Mouse (Mus musculus) ZHBTc4 (cell line): Measurements from ENCODE around the gene Lrtm1.
A peak's percentile ranks its signal among the peaks of the same experiment; 100 is the strongest.

Source experiments
- DNase-seq: peaks from one replicate; pipeline ENCODE4 v3.0.0-alpha.2; 2011; ENCODE audit warnings: low read depth, low spot score

Gene Lrtm1

DNA sequence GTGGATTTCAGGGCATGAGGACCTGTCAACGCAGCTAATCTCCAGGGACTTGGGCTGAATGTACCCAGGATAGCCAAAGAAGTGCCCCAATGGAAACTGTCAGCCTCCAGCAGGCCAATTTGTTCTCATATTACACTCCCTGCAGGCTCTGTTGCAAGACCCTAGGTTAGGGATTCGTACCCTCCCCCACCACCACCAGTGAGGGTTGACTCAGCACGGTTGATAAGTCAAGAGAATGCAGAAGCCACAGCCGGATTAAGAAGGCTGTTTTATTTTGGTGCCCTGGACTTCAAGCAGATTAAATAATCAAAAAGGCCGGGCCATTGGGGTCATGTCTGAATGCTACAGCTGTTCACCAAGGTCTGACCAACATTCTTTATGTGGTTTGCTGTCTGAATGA lies at the start of gene Lrtm1:
Gene Lrtm1, plus strand, starts transcription at position 326 of the 400 bp plus-strand sequence.
- DNase-seq = no peak

DNA sequence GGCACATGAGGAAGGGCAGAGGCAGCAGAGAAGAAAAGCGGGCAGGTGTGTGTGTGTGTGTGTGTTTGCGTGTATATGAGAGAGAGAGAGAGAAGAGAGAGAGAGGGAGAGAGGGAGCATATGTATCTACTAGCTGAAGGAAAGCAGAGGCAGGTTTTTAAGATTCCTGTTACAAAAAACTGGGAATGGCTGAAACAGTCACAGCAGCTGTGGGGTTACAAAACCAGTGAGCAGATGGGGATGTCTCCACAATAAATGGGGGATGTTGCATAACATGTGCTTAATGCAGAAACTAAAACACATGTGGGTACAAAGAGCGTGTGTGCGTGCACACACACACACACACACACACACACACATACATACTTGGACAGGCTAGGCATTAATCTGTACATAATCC lies 48.8 kb upstream of the Lrtm1 start:
- no peak for DNase-seq

DNA sequence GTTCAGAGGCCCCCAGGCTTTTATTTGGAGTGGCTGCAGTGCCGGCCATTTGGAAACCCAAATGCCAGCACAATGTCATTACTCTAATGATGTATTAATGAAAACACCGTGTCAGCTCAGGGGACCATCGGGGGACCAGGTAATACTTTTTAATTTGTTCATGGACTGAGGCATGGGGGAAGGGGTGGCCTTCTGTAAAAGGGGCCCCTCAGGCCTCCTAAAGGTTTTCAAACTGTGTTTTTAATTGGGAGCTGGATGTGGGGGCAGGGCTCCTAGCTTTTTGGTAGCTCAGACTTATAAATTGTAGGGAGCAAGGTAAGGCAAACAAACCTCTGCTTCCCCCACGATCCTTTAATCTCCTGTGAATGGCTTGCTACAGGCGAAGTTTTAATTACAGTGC lies 45.4 kb upstream of the Lrtm1 start:
- DNase-seq = no peak

DNA sequence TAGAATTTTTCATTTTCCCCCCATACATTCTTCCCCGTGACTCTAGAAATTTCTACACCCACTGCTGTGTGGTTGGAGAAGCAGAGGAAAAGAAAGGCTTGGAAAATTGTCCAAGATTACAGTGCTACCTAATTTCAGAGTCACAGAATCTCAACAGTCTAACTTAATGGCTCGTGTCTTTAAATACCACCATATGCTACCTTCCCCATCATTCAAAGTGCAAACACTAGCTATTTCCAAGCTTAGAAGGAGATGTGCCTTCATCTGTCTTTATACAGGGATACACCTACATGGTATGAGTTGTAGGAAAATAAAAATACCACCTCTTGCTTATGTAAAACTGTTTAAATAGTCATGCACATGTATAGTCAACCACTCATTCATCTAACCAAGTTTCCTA lies 38.8 kb upstream of the Lrtm1 start:
- DNase-seq = no peak

DNA sequence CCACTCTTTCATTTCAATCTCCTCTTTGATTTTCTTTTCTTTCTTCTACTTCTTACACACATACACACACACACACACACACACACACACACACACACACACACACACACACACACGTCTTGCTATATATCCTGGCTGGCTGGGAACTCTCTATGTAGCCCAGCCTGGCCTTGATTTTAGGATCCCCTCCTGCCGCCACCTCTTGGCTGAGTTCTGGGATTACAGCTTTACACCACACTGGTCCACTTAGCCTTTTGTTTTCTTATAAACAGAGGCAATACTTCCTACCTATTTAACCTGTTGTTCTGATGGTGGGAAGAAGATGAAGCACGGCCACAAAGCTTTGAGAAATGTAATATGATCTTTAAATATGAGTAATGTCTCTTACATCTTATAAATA lies 37.5 kb upstream of the Lrtm1 start:
- peak; percentile 9 for DNase-seq

DNA sequence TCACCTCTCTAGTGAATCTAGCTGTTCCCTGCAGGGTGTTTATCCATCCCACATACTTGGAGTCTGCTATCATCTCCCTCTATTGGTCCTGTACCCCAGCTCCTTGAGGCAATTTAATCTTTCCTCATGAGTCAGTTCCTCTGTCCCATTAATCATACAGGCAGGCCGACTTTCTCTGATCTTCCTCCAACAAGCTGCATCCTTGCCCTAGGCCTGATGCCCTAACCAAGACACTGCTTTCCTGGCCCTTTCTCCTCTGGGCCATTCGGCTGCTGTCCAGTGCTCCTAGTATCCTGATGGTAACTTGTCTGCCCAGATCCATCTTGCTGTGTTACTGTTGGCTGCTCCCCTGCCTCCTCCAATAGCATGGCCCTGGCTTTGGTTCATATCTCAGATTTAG lies 33.7 kb upstream of the Lrtm1 start:
- no peak for DNase-seq

DNA sequence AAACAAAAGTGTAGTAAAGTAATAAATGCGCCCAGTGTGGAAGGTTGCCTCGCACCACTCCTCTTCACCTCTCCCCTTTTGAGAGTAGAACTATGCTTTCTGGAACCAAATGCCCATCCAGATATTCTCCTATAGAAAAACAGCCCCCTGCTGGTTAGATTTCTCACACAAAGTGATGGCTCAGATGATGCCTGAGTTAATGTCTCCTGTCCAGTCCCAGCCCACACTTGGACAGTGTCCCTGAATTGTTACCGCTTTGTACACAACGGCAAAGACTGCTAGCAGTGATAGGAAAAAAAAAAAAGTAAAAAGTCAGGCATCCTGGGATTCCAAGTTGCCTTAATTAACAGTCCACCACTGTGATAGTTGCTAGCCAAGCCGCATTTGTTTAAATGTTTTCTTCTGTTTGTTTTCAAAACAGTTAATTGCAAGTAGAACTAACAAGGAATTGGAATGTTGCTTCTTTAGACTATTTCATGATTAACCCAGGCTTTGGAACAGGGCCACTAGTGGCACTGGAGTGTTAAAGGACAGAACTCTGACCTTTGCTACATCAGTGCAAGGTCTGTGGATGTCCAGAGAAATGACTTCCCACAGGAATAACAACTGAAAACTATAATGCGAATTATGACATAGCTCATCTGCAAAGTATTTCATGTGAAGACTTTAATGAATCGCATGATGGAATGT lies 29.7 kb upstream of the Lrtm1 start:
- no peak for DNase-seq

DNA sequence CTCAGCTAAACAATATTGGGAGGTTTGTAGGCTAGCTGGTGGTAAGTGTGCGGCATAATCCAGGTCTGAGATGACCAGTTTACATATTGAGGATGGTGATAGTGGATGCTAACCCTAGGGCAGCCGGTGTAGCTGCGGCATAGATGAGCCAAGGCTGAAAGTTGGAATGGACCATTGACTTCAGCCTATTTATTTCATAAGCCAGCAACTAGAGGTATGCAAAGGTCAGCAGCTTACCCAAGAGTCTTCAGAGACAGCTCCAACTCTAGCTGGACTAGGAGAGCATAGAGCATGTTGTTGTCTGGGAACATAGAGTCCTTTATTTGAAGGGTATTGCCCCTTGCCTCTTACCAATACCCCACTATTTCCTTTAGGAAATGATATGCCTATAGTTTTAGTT lies 21.4 kb upstream of the Lrtm1 start:
- DNase-seq = no peak

DNA sequence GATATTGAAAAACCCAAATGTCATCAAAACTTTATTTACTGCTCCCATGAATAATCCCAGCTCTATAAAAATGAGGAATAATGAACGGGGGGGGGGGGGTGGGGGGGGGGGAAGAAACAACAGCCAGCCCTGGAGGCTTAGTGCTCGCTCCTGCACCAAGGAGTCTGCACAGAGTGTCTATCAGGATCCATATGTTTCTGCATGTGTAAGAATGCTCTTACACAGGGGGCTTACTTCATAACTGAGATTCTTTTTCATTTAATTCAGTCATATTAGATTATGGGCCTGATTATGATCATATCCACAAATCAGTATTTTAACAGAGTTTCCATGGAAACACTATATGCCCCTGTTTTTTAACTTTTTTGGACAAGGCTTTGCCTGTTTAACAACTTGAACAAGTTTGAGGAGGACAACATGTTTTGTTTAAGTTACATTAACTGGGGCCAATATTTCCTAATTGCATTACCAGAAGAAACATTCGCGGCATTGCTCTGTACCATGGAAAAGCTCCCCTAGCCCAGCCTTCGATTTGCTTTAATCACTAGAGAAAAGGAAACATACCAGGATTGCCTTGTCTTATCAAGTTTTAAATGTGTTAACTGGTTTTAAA lies 12.7 kb upstream of the Lrtm1 start:
- no peak for DNase-seq

DNA sequence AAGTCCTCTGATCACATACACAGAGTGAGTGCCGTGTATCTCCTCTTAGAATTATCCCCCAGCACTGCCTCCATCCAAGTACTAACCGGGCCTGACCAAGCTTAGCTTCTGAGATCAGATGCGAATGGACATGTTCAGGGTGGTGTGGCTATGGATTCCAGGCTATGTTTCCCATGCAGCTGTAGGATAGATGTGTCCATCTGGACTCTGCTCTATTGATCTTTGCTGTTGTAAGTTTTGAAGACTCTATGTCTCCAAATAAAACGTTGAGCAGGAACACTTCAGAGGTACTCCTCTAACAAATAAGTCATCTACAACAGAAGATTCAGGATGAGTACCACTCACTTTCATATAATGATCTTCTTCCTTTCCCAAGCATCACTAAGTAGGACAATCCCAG lies 8.4 kb upstream of the Lrtm1 start:
- DNase-seq = no peak

DNA sequence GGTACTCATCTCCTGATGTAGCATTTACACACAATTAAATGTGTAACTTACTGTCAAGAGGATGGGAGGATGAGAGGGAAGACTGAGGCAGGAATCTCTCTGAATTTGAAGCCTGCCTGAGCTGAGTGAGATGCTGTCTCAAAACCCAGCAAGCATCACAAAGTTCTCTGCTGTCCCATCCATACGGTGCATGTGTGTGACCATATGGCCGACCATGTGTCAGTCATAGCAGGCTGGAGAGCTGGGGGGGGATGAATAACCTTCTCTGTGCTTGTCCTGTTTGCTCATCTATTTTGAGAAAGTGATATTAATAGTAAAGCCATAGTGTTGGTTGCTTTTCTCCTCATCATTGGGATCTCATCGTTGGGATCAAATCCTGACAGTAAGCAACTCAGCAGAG lies 4.8 kb upstream of the Lrtm1 start:
- no peak for DNase-seq

DNA sequence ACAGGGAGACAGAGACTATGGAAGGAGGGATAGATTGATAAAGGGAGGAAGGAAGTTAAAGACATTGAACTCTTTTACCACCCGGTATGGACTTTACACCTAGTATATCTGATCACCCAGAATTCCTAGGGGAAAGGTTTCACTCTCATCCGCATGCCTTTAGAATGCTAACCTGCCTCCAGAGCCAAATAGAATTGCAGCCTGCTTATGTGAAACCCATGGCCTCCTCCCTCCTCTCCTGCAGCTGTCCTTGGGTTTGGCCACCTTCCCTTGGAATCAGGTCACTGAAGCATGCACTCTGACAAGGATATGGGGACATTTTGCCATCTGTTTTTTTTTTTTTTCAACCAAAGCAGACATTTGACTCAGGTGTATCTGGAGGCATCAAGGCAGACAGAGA lies 3.3 kb upstream of the Lrtm1 start:
- no peak for DNase-seq

DNA sequence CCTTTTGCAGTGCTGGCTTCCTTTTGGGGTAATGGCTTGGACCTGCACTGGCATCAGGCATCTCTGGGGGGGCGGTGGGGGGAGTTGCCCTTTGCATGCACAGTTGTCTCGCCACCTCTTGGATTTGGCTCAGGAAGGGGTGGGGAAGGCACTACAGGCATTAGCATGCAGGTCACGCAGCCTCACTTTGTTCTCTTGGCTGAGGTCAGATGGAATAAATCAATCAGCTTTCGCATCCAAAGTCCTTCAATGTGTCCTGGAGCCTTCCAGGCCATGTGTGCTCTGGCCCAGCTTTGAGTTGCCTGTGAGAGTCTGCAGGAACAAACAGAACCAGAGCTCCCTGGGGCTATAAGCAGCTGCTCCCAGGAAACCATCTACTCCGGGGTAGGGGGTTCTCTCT lies 2.1 kb upstream of the Lrtm1 start:
- DNase-seq = peak; percentile 12

DNA sequence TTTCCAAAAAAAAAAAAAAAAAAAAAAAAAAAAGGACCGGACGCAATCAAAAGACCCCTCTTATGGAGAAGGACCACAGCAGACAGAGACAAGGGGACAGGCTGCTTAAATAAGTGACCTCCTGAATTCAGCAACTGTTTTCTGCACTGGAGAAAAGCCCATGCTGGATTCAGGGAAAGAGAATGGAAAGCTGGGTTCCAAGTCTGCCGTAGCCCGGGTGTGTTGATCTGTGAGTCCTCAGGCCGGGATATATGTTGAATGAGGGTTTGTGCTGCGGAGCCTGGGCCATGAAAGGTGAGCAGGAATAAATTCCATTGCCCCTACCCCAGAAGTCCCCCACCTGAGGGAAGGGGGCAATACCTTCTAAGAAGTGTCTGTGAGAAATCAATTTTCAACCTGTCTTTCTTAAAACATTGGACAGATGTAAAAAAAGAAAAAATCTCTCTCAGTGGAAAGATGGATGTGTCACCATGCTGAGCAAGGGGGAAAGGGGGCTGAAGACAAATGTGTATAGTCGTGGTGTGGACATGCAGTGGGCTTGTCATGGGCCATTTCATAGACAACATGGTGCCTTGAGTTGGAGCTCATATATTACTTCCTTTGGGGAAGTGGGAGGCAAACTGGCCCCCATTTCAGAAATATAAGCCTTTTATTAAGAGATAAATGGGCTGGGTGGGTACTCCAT lies 450 bp downstream of the Lrtm1 start:
- no peak for DNase-seq

DNA sequence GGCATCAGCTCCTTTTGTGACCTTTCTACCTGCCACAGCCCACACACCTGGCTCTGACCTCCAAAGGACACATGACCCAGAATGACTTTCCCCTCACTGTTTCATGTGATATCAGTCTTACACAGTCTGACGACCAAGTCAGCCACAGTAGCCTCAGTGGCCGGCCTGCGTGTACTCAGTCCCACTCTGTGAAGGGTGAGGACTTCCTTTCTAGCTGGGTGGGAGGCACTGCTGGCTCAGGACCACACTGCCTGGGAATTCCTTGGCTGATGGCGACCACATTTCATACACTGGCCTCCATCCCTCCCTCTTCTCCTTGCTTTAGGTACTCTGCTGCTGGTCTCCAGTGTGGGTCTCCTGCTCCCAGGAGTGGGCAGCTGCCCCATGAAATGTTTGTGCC lies 3.3 kb downstream of the Lrtm1 start:
- no peak for DNase-seq

DNA sequence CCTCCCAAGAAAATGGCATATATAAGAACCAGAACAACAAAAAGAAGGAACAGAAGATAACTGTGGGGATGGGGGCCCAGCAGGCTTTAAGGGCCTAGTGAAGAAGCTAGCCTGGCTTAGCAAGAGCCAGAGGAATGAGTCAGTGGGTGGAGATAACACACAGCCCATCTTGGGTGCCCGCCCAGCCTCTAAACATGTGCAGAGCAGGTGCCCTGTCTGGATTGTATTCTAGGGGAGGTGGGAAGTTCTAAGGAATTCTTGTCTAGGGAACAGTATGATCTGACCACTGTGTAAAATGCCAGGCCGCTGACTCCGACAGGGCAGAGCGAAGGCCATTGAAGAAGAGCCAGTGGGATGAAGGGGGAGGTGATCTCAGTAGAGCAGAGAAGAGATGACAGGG lies 5.2 kb downstream of the Lrtm1 start:
- no peak for DNase-seq

DNA sequence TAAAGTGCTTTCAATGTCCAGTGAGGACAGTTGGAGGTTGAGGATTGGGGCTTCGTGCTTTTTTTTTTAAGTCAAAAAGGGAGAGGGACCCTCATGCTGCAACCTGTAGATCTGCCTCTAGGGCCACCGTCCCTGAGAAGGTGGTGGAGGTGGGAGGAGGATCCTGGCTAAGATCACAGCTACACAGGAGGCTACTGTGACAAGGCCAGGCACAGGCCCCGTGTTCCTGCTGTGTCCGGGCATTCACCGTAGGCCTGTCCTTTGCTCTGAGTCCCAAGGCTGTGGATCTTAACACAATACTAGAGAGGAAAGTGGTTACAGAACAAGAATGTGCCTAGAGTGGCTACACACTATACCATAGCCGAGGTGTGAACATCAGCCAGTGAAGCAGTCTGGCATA lies 7.3 kb downstream of the Lrtm1 start:
- DNase-seq = no peak

DNA sequence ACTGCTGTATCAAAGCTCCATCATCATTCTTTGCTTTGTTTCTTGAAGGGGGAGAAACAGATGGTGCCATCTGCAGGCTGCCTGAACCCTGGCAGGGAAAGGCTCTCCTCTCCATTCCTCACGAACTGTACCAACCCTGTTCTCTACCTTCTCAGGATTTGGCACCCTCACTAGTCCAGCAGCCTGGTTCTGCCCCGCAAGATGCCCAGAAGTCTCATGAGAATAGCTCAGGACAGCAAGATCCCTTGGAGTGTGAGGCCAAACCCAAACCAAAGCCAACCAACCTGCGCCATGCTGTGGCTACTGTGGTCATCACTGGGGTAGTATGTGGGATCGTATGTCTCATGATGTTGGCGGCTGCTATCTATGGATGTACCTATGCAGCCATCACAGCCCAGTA lies 9.3 kb downstream of the Lrtm1 start:
- DNase-seq = no peak

DNA sequence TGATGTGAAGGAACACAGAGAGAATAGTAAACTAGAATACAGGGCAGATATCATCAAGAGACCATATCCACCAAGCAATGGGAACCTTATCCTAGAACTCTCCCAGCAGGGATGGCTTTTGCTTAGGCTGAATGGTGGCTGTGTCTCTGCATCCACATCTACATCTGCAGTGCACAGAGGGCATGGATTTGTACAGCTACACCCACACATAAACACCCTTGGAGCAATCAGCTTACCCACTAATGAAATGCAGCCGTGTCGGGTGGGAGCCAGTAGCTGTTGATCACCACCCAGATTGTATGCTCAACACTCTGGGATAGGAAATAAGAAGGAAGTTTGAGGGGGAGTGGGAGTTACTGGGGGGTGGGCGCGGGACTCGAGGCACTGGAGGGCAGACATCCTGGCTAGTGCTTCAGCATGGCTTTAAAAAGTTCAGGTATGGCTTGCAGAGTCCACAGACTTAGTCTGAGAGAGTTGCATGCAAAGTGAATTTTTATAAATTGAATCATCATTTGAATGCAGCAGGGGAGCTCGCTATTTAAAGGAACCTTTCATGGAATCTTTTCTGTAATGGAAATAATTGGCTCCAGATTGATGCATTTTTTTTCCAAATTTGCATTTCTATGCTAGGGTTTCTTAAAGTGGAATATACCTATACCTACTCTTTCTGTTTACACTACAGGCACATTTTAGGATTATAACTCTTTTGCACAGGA lies 10.5 kb downstream of the Lrtm1 start:
- DNase-seq = no peak

DNA sequence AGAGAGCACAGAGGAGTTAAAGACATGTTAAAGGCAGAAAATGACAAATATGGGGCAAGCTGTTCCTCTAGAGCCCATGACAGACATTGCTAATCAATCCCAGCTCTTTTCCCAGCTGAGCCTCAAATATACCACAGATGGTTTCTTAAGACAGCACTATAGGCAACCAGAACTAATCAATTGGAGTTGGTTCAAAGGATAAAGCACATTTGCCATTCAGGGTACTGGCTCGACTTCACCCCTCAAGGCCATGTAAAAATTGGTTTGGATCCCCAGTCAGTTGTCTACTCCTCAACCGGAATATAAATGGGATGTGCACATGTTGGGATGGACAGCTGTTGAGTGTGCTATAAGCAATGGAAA lies 11.1 kb downstream of the Lrtm1 start:
- no peak for DNase-seq

DNA sequence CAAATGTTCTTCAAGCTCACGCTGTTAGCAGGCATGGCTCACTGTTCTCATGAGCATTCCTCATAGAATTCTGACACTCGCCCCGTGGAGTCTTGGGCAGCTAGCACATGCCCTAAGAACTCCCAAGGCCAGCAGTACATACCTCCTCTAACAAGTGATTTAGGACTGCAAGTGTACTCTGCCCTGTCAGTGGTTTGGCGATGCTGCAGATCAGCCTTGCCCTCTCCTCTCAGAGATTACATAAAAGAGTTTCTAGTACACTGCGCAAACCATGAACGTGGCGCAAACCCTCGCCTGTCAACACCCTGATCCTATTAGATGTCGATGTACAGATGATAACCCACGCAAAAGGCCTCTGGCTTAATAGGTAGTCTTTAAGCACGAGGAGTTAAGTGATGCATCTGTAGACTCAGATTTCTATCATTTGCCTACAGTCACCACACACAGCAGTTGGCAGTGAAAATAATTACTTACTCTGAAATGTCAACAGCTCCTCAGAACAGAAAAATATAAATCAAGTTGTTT lies 11.9 kb downstream of the Lrtm1 start:
- no peak for DNase-seq

DNA sequence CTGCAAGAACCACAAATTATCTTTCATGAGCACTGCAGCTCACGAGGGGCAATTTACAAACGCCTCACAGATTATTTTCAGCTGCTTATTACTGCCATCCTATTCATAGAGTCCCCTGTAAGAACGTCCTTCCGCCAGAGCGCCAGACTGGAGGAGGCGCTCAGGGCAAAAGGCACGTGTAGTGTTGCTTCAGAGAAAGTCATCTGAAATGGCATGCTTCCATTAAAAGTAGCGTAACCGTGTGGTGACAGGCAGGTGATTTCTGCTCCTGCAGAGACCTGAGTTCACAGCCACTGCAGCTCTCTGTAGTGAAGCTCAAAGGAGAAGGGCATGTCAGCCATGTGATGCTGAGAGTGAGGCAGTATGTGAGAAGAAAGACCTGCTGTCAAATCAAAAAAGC lies 12.5 kb downstream of the Lrtm1 start:
- DNase-seq = no peak
